Mouse (Mus musculus) myocyte (in vitro differentiated cells): ENCODE data around the gene Kirrel3. TPM values are rescaled to one million over a fixed set of nuclear protein-coding genes. Genes with fewer than 3 reads are reported as not detected.

ENCODE experiments used
- H3K27me3 ChIP-seq: one replicate; pipeline ENCODE4 v1.6.1; 2011; ENCODE audit not compliant: control insufficient read depth, insufficient read depth, insufficient read length
- H3K36me3 ChIP-seq: one replicate; pipeline ENCODE4 v1.6.1; 2011; ENCODE audit not compliant: control insufficient read depth, insufficient read depth
- H3K4me2 ChIP-seq: one replicate; pipeline ENCODE4 v1.6.1; 2011; ENCODE audit warnings: low read depth, control low read depth
- H3K4me3 ChIP-seq: one replicate; pipeline ENCODE4 v1.5.1; 2011; ENCODE audit warnings: mild to moderate bottlenecking, control low read depth, moderate library complexity
- H3K79me2 ChIP-seq: one replicate; pipeline ENCODE4 v1.6.1; 2011; ENCODE audit not compliant: control insufficient read depth, insufficient read depth
- H3ac ChIP-seq: one replicate; pipeline ENCODE4 v1.6.1; 2011; ENCODE audit not compliant: control insufficient read depth, insufficient read length
- CEBPB ChIP-seq: IDR thresholded peaks from 2 replicates; pipeline ENCODE4 v1.6.1; 2011; ENCODE audit warnings: mild to moderate bottlenecking, moderate library complexity; ENCODE audit not compliant: poor library complexity, insufficient read depth, severe bottlenecking
- E2F4 ChIP-seq: IDR thresholded peaks from one replicate; pipeline ENCODE4 v1.6.1; 2011; ENCODE audit warnings: mild to moderate bottlenecking, control low read depth, moderate library complexity; ENCODE audit not compliant: insufficient read depth
- MAX ChIP-seq: IDR thresholded peaks from one replicate; pipeline ENCODE4 v1.6.1; 2011; ENCODE audit warnings: low read depth, mild to moderate bottlenecking, control low read depth
- MYOD1 ChIP-seq, 3 experiments: IDR thresholded peaks; one replicate each; pipeline ENCODE4 v1.6.1; 2011; ENCODE audit warnings: control low read depth in 2 of 3, low read depth in 2 of 3, mild to moderate bottlenecking in 2 of 3, moderate library complexity in 1 of 3; ENCODE audit not compliant: insufficient read length in 2 of 3, control insufficient read depth in 1 of 3
- MYOG ChIP-seq, 3 experiments: IDR thresholded peaks; one replicate each; pipeline ENCODE4 v1.6.1; 2011; ENCODE audit warnings: control low read depth in 2 of 3, low read depth in 2 of 3, mild to moderate bottlenecking in 2 of 3; ENCODE audit not compliant: insufficient read length in 2 of 3, control insufficient read depth in 1 of 3, insufficient read depth in 1 of 3
- POLR2A ChIP-seq: IDR thresholded peaks from one replicate; pipeline ENCODE4 v1.6.1; 2011; ENCODE audit warnings: low read depth, mild to moderate bottlenecking, control low read depth, moderate library complexity; ENCODE audit not compliant: insufficient read length
- POLR2AphosphoS2 ChIP-seq: IDR thresholded peaks from one replicate; pipeline ENCODE4 v1.6.1; 2011; ENCODE audit warnings: low read depth, control low read depth; ENCODE audit not compliant: insufficient read length
- REST ChIP-seq: IDR thresholded peaks from one replicate; pipeline ENCODE4 v1.6.1; 2011; ENCODE audit warnings: mild to moderate bottlenecking, control low read depth, moderate library complexity; ENCODE audit not compliant: insufficient read depth, insufficient read length
- SRF ChIP-seq: IDR thresholded peaks from one replicate; pipeline ENCODE4 v1.6.1; 2011; ENCODE audit warnings: low read depth; ENCODE audit not compliant: control insufficient read depth, insufficient read length
- TCF12 ChIP-seq: IDR thresholded peaks from one replicate; pipeline ENCODE4 v1.6.1; 2011; ENCODE audit warnings: mild to moderate bottlenecking, control low read depth; ENCODE audit not compliant: poor library complexity, insufficient read depth, severe bottlenecking
- TCF3 ChIP-seq: IDR thresholded peaks from one replicate; pipeline ENCODE4 v1.6.1; 2011; ENCODE audit warnings: low read depth, control low read depth; ENCODE audit not compliant: insufficient read length
- USF1 ChIP-seq: IDR thresholded peaks from one replicate; pipeline ENCODE4 v1.6.1; 2011; ENCODE audit warnings: low read depth, mild to moderate bottlenecking, control low read depth, moderate library complexity
- polyA plus RNA-seq: library from polyadenylated mRNA; unstranded; fragments of >200 nt; fragmentation: generic; extraction: Trizol; gene quantifications from one replicate; pipeline ENCODE4 v1.2.1, GENCODE M21; 2012; ENCODE audit warnings: missing spikeins

The Kirrel3 gene
- polyA plus RNA-seq, 1 experiment, result 2.8 TPM

DNA sequence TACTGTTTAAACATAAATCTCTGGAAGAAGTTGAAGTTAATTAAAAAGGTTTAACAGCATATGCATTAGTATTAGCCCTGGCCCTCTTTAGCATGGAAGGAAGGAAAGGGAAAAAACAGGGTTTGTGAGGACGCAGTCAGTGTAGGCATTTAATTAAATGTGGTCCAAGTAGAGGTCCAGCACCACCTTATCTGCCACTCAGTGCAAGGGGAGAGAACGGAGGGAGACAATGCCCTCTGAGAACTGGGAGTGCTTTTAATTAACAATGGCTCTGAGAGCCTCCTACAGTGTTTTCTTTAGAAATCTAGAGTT lies 339.4 kb downstream of the Kirrel3 start:
- no peaks in the 10 kb centered on the region for H3K36me3 ChIP-seq
- no peak overlapping the region for H3K4me3 ChIP-seq
- H3ac ChIP-seq, result no peak overlapping the region
- H3K4me2 ChIP-seq, result no peak overlapping the region
- H3K79me2 ChIP-seq, result no peaks in the 10 kb centered on the region
- TF ChIP-seq CEBPB, result no peak
- no peak for TF ChIP-seq REST
- peaks cover 23% of the 10 kb centered on the region for H3K27me3 ChIP-seq

DNA sequence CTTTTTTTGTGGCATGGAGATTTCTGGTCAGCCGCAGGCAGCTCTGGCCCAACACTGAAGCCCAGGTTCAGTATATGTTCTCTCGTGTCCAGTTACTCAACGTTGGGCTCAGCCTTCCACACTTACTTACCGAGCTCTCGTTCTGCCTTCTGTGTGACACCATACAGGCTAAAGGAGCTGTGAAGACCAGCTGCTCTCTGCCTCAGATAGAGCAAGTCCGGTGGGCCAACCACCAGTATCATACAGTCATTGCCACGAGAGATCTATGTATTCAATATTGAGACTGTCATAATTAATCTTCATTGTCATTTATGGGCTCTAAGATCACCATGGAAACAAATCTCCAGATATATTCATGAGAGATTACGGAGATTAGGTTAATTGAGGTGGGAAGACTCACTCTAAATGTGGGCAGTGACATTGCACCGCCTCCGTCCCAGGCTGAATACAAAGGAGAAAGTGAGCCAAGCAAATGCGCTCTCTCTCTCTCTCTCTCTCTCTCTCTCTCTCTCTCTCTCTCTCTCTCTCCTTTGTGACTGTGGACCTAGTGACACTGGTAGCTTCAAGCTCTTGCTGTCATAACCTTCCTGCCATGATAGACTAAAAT lies 339.8 kb downstream of the Kirrel3 start:
- Histone ChIP-seq H3ac (no peak overlapping the region), H3K27me3 (peaks cover 23% of the 10 kb centered on the region), H3K4me3 (no peak overlapping the region), H3K4me2 (no peak overlapping the region), H3K36me3 (no peaks in the 10 kb centered on the region), H3K79me2 (no peaks in the 10 kb centered on the region)
- TF ChIP-seq POLR2A (no peak), USF1 (no peak), E2F4 (no peak), MAX (no peak), REST (no peak), POLR2AphosphoS2 (no peak), TCF3 (no peak), TCF12 (no peak), SRF (no peak), MYOD1 (IDR thresholded peaks at IDR 0.05; ENCODE audit: control insufficient read depth in 1 of 3, insufficient read length in 2 of 3, low read depth in 2 of 3) (no peak), MYOG (IDR thresholded peaks at IDR 0.05; ENCODE audit: control insufficient read depth in 1 of 3, insufficient read depth in 1 of 3, insufficient read length in 2 of 3, low read depth in 2 of 3) (no peak), CEBPB (no peak)

DNA sequence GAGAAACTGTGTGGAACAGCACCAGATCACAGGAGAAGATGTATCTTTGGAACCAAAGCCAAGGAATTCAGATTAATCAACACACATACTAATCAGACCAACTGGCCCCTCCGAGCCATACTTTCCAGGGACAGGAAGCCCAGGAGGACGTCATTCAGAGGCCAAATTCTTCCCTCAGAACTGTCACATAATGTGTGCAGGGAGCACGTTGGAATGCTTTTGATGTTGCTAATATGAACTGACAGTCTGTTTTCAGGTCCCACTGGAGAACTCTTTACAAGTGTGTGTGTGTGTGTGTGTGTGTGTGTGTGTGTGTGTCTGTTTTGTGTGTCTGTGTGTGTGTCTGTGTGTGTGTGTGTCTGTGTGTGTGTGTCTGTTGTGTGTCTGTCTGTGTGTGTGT lies 345.0 kb downstream of the Kirrel3 start:
- Histone ChIP-seq H3K36me3 (no peaks in the 10 kb centered on the region), H3K4me2 (no peak overlapping the region), H3K79me2 (no peaks in the 10 kb centered on the region), H3K4me3 (no peak overlapping the region), H3ac (no peak overlapping the region), H3K27me3 (peaks cover 7% of the 10 kb centered on the region)
- TF ChIP-seq SRF (no peak), MYOD1 (IDR thresholded peaks at IDR 0.05; ENCODE audit: control insufficient read depth in 1 of 3, insufficient read length in 2 of 3, low read depth in 2 of 3) (no peak), POLR2AphosphoS2 (no peak), CEBPB (no peak), E2F4 (no peak), MAX (no peak), POLR2A (no peak), REST (no peak), MYOG (IDR thresholded peaks at IDR 0.05; ENCODE audit: control insufficient read depth in 1 of 3, insufficient read depth in 1 of 3, insufficient read length in 2 of 3, low read depth in 2 of 3) (no peak), TCF3 (no peak), TCF12 (no peak), USF1 (no peak)

DNA sequence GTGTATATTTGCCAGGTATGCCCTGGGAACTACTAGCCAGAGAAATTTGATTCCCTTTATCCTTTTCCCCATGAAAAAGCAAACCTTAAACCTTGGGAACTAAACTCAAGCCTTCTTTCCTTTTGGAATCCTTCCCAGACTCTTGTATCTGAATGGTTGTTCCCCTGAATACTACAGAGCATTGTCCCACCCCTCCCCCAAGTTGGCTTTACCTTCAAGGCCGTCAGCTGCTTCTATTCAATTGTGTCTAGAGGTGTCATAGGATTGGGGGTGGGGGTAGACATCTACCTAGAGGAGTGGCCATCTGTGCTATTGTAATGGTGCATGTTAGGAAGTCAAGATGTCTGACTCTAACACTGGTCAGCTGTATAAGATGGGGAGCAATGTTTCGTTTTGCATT lies 351.1 kb downstream of the Kirrel3 start:
- Histone ChIP-seq H3K36me3 (no peaks in the 10 kb centered on the region), H3K79me2 (no peaks in the 10 kb centered on the region), H3K27me3 (no peaks in the 10 kb centered on the region), H3K4me3 (no peak overlapping the region), H3ac (no peak overlapping the region), H3K4me2 (no peak overlapping the region)
- TF ChIP-seq POLR2AphosphoS2 (no peak), POLR2A (no peak), E2F4 (no peak), CEBPB (no peak), MYOD1 (IDR thresholded peaks at IDR 0.05; ENCODE audit: control insufficient read depth in 1 of 3, insufficient read length in 2 of 3, low read depth in 2 of 3) (no peak), TCF3 (no peak), MAX (no peak), TCF12 (no peak), USF1 (no peak), REST (no peak)

DNA sequence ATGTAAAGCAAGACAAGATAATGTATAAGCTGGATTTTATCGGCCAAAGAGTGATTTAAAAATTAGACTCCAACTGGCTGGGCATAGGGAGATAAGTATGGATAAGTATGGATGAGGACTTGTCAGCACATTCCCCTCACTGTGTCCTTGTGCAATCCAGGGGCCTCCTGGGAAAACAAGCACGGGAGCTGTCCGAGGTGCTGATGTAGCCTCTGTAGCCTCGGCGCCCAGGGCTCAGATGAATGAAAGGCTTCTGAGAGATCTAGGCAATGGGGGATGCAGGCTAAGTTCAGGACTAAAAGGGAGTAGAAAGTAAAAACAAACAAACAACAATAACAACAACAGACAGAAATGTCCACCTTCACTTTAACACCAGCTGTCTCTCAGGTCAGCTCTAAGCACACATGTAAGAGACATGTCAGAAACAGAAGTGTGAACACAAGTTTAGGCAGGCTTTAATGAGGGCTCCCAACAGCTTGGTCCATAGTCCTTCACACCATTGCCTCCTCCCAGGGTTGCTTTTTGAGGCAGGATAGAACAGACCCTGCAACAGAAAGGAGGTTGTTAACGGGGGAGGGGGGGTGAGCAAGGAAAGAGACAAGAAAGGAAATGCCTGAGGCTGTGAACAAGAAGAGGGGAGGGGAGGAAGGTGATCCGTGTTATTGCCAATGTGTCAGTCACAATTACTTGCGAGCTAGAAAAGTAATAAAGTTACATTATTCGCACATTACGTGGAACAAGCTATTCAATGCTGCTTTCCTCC lies 352.2 kb downstream of the Kirrel3 start:
- TF ChIP-seq POLR2AphosphoS2 (no peak), CEBPB (peak; percentile 77; the same call in 1 of the 2 replicates), TCF12 (no peak), MYOD1 (IDR thresholded peaks at IDR 0.05; ENCODE audit: control insufficient read depth in 1 of 3, insufficient read length in 2 of 3, low read depth in 2 of 3) (no peak), REST (peak; percentile 78), USF1 (no peak)
- H3K4me3 ChIP-seq, result no peak overlapping the region
- no peak overlapping the region for H3ac ChIP-seq
- no peaks in the 10 kb centered on the region for H3K79me2 ChIP-seq
- H3K27me3 ChIP-seq, result peaks cover 6% of the 10 kb centered on the region
- no peaks in the 10 kb centered on the region for H3K36me3 ChIP-seq
- H3K4me2 ChIP-seq, result no peak overlapping the region
